Mouse (Mus musculus) bone marrow, adult 2 months (tissue): ENCODE results near the gene Lpcat3.
A peak's percentile ranks its signal among the peaks of the same experiment; 100 is the strongest.

Source experiments
- CTCF ChIP-seq: fragments of 200-500 bp; IDR thresholded peaks from 2 replicates; pipeline ENCODE4 v1.5.1; 2011; ENCODE audit warnings: low read length, control low read depth; ENCODE audit not compliant: control insufficient read depth, insufficient read depth
- POLR2A ChIP-seq: fragments of 200-500 bp; IDR thresholded peaks from 2 replicates; pipeline ENCODE4 v1.6.1; 2011; ENCODE audit warnings: low read depth, mild to moderate bottlenecking, control low read depth, low read length, borderline replicate concordance; ENCODE audit not compliant: control insufficient read depth

GRCm38 (mm10) chr6:124701338-124701737, 38.5 kb downstream of the Lpcat3 start:
- no peak for TF ChIP-seq POLR2A
- peak; percentile 23; the same call in 1 of the 2 replicates for TF ChIP-seq CTCF
